Mouse (Mus musculus): ENCODE data around the gene Prim2.

- no peak for TF ChIP-seq CTCF (IDR thresholded peaks at IDR 0.05; ENCODE audit: borderline replicate concordance, insufficient read depth, low read length)
- TF ChIP-seq POLR2A (IDR thresholded peaks at IDR 0.05; ENCODE audit: low read depth, low read length): no peak
Observed at GRCm38 (mm10) chr1:33639234-33639633, 30.4 kb downstream of the Prim2 start.
